Mouse (Mus musculus) adrenal gland, postnatal 14 days (tissue): ENCODE data around the gene Hlx. TPM values are rescaled to one million over a fixed set of nuclear protein-coding genes. Genes with fewer than 3 reads are reported as not detected.

Experiments
- DNase-seq: peaks from one replicate; pipeline ENCODE4 v3.0.0; 2021; ENCODE audit warnings: mixed read lengths
- long read RNA-seq, 2 experiments: library from polyadenylated mRNA; stranded (forward); transcript quantifications; one replicate each; pipeline ENCODE4 v2.0.0; 2021
- total RNA-seq: library from RNA; stranded (reverse); gene quantifications from 2 replicates; pipeline ENCODE4 v1.2.3, GENCODE M21; 2021

Gene Hlx
- total RNA-seq: 35.5 and 39.5 TPM in 2 replicates
- long read RNA-seq, experiment 1, transcript Hlx-201 (4 exons, 2,278 nt): major isoform, 47 of 50 reads
- long read RNA-seq, experiment 1, partial matches to known transcripts: 1 of 50 reads
- long read RNA-seq, experiment 1, other reads (novel, unspliced or antisense): 2 of 50 reads
- long read RNA-seq, experiment 2, transcript Hlx-201 (4 exons, 2,278 nt): major isoform, 22 of 26 reads
- long read RNA-seq, experiment 2, partial matches to known transcripts: 0 of 26 reads
- long read RNA-seq, experiment 2, other reads (novel, unspliced or antisense): 4 of 26 reads

GRCm38 (mm10) chr1:184732556-184733049, at the start of gene Hlx:
Gene Hlx (minus strand): TSS chr1:184732619.
- peak; percentile 87 for DNase-seq

GRCm38 (mm10) chr1:184782161-184782513, 49.7 kb upstream of the Hlx start:
- DNase-seq: peak; percentile 31

- no peak for DNase-seq
These were observed 49.1 kb upstream of the Hlx start for GRCm38 (mm10) chr1:184781286-184782160.

DNA sequence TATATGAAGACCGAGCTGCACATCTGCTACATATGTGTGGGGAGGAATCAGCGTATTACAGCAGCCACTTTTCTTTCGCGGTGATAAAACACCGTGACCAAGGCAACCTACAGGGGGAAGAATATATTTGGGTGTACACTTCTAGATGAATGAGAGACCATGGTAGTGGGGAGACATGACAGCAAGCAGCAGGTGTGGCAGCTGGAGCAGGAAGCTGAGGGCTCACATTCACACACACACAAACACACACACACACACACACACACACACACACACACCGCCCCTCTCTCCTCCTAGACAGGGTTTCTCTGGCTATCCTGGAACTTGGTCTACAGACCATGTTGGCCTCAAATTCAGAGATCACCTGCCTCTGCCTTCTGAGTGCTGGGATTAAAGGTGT, 45.7 kb upstream of the Hlx start:
- DNase-seq: no peak

DNA sequence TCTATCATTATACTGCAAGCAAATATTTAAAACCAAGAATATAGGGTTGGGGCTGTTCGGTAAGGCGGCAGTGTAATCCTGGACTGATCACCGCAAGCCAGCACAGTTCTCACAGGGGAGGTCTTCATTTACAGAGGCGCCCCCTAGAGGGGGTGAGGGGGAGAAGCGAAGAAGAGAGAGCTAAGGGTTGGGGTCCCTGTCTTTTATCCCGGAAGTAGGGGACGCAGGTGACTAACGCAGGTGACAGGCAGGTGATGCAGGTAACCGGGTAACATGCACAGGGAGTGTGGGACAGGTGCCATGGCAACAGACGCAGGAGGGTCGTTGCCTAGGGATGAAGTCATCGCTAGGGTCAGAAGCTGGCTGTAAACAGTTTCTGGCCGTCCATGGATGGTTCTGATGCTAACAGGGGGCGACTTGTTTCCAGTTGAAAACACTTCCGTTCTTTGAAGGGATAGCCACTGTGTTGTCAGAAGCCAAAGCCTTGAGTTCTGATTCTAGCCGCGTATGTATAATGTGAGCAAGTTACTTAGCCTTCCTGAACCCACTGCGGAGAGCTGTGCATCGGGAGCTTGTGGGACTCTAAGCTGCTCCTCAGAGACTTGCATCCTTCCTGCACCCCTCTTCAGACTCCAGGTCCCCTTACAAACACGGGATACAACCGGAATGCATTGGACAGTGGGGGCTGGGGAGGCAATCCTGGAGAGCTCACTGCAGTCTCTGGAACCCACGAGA, 44.8 kb upstream of the Hlx start:
- DNase-seq: no peak

GRCm38 (mm10) chr1:184775289-184775688, 42.9 kb upstream of the Hlx start:
- DNase-seq: no peak

- no peak for DNase-seq
These were observed 39.5 kb upstream of the Hlx start for GRCm38 (mm10) chr1:184771891-184772249.

- DNase-seq: peak; percentile 91
These were observed 38.9 kb upstream of the Hlx start for GRCm38 (mm10) chr1:184771202-184771890.

DNA sequence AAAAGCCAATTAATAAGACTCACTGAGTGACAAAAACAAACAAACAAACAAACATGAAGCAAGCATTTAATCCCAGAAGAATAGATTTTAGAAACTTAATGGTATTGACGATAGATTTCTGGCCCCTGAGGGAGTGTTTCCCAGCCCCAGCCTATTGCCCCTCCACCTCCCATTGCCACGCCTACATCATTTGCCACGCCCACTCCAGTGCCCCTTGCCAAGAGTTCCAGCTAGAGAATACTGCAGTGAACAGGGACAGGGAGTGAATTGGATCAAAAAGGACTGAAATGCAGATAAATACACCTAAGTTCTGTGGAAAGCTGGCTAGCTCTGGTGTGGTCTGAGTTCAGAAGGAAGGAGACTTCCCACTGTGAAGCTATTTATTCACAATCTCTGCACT, 31.4 kb upstream of the Hlx start:
- DNase-seq: peak; percentile 49

DNA sequence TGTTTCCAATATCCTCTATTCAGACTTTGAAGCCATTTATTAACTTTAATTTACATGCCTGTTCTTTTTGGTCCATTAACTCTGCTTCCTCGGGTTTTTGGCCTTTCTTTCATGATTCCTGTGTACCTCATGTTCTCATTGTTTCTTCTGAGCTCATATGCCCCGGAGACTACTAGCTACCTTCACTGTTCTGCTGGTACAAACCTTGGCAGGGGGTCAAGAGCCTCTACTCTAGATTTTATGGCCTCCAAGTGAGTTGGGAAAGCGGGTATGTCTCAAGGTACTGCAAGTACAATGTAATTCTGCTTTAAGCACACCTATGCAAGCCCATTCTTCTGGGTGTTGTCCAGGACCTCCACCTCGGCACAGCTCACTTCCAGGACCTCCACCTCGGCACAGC, 30.5 kb upstream of the Hlx start:
- peak; percentile 59 for DNase-seq

DNA sequence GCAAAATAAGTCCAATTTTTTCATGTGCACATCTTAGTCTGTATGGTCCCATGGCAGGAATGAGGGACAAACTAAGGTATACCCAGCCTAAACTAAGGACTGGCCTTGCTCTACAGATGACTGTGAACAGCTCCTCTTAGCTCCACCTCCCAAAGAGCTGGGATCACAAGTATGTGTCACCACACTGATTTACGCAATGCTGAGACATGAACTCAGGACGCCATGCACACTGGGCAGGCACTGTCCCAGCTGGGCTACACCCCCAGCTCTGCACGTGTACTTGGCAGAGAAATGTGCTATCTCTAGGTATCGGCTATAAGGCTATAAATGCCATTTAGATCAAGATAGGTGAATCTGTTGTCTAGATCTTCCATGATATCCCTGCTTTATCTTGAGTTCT, 29.6 kb upstream of the Hlx start:
- peak; percentile 29 for DNase-seq

DNA sequence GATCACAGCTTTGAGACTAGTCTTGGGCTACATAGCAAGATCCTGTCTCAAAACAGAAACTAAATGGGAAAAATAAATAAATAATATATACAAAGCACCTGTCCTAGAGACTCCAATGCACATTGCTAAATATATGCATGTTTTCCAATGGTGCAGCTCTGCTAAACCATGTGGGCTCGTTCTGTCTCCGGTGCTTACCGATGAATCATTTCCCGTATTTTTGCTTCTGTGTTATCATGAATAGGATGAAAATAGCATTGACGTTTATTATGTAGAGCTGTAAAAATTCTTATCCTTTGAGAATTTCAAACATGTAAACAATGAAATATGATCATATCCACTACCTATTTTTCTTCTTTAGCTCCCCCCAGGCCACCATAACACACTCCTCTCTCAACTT, 20.3 kb upstream of the Hlx start:
- DNase-seq: no peak

DNA sequence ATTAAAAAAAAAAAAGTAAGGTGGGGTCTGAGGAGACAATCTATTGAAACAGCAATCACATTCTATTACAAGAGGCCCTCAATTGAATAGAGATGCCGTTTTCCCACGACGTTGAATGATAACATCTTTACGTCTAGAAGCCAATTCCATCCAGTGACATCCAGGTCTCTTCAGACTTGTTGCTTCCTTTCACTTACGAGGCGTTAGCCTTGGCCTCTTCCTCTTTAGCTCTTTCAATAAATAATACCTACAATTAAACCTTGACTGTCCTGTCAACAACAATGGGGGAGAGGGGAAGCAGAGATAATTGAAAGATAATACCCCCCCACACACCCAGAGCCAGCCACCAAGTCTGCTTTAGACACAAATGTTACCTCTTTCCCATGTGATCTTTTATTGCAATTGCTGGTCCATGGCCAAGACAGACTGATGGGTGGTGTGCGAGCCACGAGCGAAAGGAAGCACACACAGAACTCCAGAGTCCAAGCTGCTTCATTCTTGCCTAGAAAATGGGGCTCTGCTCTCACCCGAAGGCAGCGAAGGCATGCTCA, 17.8 kb upstream of the Hlx start:
- no peak for DNase-seq

GRCm38 (mm10) chr1:184748692-184749152, 16.3 kb upstream of the Hlx start:
- peak; percentile 64 for DNase-seq

DNA sequence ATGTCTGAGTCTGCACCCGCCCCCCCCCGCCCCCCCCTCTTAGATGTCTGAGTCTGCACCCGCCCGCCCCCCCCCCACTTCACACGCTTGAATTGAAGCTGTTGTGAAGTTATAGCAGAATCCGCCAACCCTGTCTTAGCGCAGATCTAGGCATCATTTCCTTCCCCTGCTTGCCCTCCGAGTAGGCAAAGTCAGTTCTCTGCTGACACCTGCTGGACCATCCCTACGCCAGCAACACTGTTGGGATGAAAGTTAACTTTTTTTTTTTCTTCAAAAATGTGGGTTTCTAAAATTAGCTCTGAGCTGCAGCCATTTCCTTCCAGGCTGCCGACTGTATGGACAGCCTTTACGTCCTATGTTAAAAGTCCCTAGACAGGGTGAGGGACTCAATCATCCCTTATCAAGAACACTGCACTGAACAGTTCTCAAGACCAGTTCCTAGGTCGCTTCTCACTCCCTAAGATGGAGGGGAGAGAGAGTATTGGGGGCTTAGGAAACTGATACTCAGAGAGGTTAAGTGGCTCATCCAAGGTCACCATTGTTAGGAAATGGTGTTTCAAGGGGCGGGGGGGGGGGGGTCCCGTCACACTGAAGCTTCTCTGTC, 5.6 kb upstream of the Hlx start:
- DNase-seq: peak; percentile 82

- no peak for DNase-seq
These were observed 4.8 kb upstream of the Hlx start for GRCm38 (mm10) chr1:184737228-184737627.

- DNase-seq: no peak
These were observed 3.8 kb upstream of the Hlx start for GRCm38 (mm10) chr1:184736260-184736659.

DNA sequence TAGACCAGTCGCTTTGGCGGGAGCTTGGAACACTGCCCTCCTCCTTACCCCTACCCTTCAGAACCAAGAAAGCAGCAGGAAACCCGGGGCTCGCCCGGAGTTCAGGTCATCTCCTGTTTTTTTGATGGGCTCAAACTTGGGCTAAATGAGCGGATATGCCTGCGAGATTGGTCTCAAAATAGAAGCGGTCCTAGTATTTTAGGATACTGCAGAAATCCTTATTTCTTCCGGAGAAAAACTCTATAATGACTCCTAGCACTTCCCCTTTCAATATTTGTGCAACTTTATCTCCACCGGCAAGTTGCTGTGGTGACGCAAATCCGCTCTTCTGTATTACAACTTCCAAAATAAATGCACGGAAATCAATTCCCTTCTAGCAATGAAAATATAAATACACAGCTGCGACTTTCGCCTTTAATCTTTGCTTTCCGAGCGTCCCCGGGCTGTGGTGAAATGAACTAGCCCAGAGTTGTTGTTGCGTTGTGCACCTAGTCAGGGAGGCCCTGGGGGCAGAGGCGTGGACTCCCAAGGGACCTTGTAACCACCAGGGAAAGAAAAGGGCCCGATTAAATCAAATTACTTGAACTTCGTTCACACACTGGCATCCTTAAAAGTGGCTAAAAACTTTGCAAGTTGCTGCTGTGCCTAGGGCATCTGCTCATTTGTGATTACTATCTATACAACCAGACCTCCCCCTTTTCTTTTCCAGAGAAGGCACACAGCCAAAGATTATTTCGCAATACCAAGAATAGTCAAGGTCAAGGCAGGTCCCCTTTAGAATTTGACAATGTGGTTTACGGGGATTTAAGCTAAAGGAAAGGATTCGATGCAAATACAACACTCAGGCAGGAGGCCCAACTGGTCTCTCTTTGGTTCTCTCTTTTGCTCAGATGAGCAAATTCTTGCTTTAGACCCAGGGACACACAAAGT, 2.8 kb upstream of the Hlx start:
- DNase-seq: peak; percentile 52

DNA sequence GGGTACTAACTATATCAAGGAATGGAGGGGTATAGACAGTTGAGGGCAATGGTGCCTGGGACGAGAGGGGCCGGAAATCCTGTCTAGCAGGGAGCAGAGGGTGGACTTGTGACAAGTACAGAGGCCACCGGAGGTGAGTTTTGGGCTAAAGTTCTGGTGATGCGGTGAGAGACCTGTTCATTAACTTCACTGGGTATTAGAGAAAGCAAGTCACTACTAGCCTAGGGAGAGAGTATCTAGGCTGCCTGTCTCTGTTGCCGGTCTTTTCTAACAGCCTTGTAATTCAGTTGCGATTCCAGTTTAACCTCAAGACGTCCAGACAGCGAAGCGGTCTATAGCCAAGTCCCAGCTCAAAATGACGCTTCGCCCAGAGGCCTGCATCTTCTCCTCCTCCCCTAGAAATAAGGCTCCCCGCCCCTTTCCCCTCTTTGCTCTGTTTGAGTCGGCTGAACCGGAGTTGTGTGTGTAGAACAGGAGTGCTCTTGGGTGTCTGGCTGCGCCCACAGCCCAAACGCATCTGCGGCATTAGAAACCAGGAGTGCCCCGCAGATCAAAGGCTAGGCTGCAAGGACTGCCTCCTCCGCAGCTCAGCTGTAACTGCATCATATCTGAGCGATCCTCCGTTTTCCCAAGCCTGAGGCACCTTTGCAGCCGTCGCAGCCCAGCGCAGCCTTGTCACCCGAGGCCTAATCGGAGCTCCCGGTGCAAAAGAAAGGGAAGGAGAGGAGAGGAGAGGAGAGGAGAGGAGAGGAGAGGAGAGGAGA, 1.8 kb upstream of the Hlx start:
- DNase-seq: no peak
